Mouse (Mus musculus): ENCODE data around the gene Mtln. TPM values are rescaled to one million over a fixed set of nuclear protein-coding genes. Genes with fewer than 3 reads are reported as not detected.

The Mtln gene
- polyA plus RNA-seq, 3 experiments from 2014 or later: 18.2 to 38.9 (median 34.5) TPM

DNA sequence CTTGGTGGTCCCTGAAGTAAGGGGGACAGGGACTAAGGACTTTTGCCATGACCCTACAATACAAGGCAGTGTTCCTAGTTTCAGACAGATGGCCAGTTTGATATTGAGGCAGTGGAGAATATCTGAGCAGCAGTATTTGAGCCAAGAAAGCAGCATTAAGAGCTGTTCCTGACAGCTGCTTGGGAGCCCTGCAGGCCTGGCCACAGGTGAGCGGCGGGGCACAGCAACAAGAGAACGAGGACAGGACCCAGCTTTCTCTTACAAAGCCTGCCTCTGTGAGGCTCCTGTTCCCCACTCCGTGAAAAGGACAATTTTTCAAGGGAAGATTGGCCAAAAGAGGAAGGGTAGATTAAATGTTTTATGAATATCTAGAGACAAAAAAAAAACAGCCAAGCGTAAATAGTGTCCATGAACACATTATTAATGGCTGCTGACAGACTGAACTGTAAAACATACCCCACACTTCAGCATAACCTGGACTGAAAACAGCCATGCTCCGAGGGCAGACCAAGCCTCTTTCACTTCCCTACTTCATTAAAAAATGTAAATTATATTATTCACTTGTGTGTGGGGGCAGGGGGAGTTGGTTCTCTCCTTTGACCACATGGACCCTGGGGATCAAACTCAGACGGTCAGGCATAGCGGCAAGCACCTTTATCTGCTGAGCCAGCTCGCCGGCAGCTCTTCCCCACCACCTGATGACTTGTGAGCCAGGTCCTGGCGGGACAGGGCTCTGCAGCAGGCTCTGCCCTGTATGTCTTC is 40.3 kb downstream of the Mtln start:
- no peak for ATAC-seq

GRCm38 (mm10) chr2:127749376-127749775 is 42.9 kb downstream of the Mtln start:
- ATAC-seq: no peak

DNA sequence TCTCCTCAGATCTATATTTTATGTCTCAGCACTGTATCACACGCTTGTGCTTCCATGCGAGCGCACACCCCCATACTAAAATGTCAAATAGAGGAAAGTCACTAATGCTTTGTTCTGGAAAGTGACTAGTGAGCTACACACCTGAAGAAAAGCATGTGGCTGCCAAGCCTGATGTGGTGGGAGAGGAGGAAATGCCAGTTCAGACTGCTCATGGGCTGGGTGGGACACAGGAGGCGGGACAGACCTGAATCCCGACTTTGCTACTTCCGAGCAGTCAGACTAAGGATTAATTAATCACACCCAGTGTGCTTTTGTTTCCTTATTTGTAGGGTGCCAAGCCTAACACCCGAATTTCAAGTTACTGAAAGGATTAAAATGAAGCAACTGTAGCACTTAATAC is 44.0 kb downstream of the Mtln start:
- no peak for ATAC-seq

- ATAC-seq: no peak
These were observed 49.7 kb downstream of the Mtln start for GRCm38 (mm10) chr2:127742637-127743036.

Other genes with a start within 250 kb of the Mtln start
- gene Zfp661, start 205.4 kb downstream of the Mtln start, polyA plus RNA-seq (2017; shearing (Covaris generic)): 1 to 10 TPM in 2 of 3 experiments, under 1 TPM in 1; 0.92 to 3.0 (median 2.4) TPM
- gene Mrps5, start 205.3 kb downstream of the Mtln start, polyA plus RNA-seq (2017; shearing (Covaris generic)): 100 to 1,000 TPM; 107 to 152 (median 144) TPM
- gene Mal, start 135.8 kb downstream of the Mtln start, polyA plus RNA-seq (2017; shearing (Covaris generic)): not detected
- gene Mall, start 62.6 kb downstream of the Mtln start, polyA plus RNA-seq (2017; shearing (Covaris generic)): not detected
- gene Nphp1, start 3.6 kb downstream of the Mtln start, polyA plus RNA-seq (2017; shearing (Covaris generic)): under 1 TPM in 1 of 3 experiments, not detected in 2; 0.36 TPM
- 10 to 100 TPM in 1 of 3 experiments, 1 to 10 TPM in 2; 1.6 to 16.2 (median 2.3) TPM for gene Bub1, start 39.4 kb upstream of the Mtln start, polyA plus RNA-seq (2017; shearing (Covaris generic))
- gene Acoxl, start 46.4 kb upstream of the Mtln start, polyA plus RNA-seq (2017; shearing (Covaris generic)): under 1 TPM in 1 of 3 experiments, not detected in 2; 0.72 TPM

All from inflammation-experienced regulatory T-cells, adult 6 months (primary cell).